Mouse (Mus musculus): ENCODE results near the gene Hoxb1. TPM values are rescaled to one million over a fixed set of nuclear protein-coding genes. Genes with fewer than 3 reads are reported as not detected.

Gene Hoxb1
- polyA plus RNA-seq, 1 experiment from 2014 or later = 0.65 TPM

DNA sequence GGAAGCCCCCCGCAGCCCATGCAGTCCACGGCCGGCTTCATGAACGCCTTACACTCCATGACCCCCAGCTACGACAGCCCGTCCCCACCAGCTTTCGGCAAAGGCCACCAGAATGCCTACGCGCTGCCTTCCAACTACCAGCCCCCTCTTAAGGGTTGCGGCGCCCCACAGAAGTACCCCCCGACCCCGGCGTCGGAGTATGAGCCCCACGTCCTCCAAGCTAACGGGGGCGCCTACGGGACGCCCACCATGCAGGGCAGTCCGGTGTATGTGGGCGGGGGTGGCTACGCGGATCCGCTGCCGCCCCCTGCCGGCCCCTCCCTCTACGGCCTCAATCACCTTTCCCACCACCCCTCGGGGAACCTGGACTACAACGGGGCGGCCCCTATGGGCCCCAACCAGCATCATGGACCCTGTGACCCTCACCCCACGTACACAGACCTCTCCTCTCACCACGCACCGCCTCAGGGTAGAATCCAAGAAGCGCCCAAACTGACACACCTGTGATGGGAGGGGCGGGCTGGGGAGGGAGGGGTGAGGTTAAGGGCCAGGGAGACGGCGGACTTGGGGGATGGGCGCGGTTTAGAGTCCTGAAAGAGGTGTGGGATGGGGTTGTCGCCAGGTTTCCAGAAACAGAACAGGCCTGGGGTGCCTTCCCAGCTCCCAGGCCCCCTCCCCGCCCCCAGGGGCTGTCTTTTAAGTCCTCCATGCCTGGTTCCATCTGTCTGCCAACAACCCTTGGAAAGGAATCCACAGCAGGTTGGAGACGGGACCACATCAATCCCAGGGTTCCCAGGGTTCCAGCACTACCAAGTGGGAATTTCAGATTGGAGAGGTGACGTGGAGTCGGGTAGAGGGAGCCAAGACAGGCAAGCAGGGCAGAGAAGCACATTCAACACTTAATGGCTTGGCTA lies 19.4 kb upstream of the Hoxb1 start:
- no peak for ATAC-seq (ENCODE audit: low FRiP score)
- Histone ChIP-seq H3K4me2 (peak overlapping the region; percentile 87), H3K36me3 (no peaks in the 10 kb centered on the region), H3K27me3 (replicated peaks) (no peaks in the 10 kb centered on the region), H3K9me3 (replicated peaks) (no peaks in the 10 kb centered on the region), H3K27ac (replicated peaks) (peak overlapping the region; percentile 99), H3K4me1 (peaks cover 95% of the 10 kb centered on the region), H3K9ac (replicated peaks) (peak overlapping the region; percentile 66), H3K4me3 (replicated peaks) (peak overlapping the region; percentile 44)
- 4% methylated on average over 45 of the region's 45 CpGs for WGBS

- no peaks in the 10 kb centered on the region for H3K9me3 ChIP-seq (replicated peaks)
- no peaks in the 10 kb centered on the region for H3K27me3 ChIP-seq (replicated peaks)
- peak overlapping the region; percentile 66; the same call in 1 of the 2 replicates for H3K9ac ChIP-seq (replicated peaks)
- H3K27ac ChIP-seq (replicated peaks) = peak overlapping the region; percentile 99
- no peak for ATAC-seq (ENCODE audit: low FRiP score)
- H3K4me3 ChIP-seq (replicated peaks) = 0 out of 2 replicates have a peak overlapping the region, but pooled peaks have one; percentile 44
- peak overlapping the region; percentile 87 for H3K4me2 ChIP-seq
- H3K36me3 ChIP-seq = no peaks in the 10 kb centered on the region
- 22% methylated on average over 5 of the region's 5 CpGs for WGBS
- peaks cover 92% of the 10 kb centered on the region for H3K4me1 ChIP-seq
These were observed 18.5 kb upstream of the Hoxb1 start for GRCm38 (mm10) chr11:96346916-96347520.

- 6% methylated on average over 4 of the region's 4 CpGs for WGBS
- no peak for ATAC-seq (ENCODE audit: low FRiP score)
- Histone ChIP-seq H3K27me3 (replicated peaks) (no peaks in the 10 kb centered on the region), H3K27ac (replicated peaks) (peak overlapping the region; percentile 99), H3K9ac (replicated peaks) (0 out of 2 replicates have a peak overlapping the region, but pooled peaks have one; percentile 18), H3K36me3 (no peaks in the 10 kb centered on the region), H3K4me1 (peaks cover 85% of the 10 kb centered on the region), H3K4me3 (replicated peaks) (no peak overlapping the region), H3K4me2 (peak overlapping the region; percentile 64), H3K9me3 (replicated peaks) (no peaks in the 10 kb centered on the region)
These were observed 17.8 kb upstream of the Hoxb1 start for GRCm38 (mm10) chr11:96347717-96348116.

- peak overlapping the region; percentile 26; the same call in 1 of the 2 replicates for H3K9ac ChIP-seq (replicated peaks)
- H3K4me3 ChIP-seq (replicated peaks) = 0 out of 2 replicates have a peak overlapping the region, but pooled peaks have one; percentile 6
- H3K9me3 ChIP-seq (replicated peaks) = no peaks in the 10 kb centered on the region
- H3K36me3 ChIP-seq = no peaks in the 10 kb centered on the region
- WGBS = 7% methylated on average over 21 of the region's 21 CpGs
- peak overlapping the region; percentile 64 for H3K4me2 ChIP-seq
- H3K27ac ChIP-seq (replicated peaks) = peak overlapping the region; percentile 99
- H3K4me1 ChIP-seq = peaks cover 79% of the 10 kb centered on the region
- ATAC-seq (ENCODE audit: low FRiP score) = no peak
- H3K27me3 ChIP-seq (replicated peaks) = no peaks in the 10 kb centered on the region
These were observed 17.2 kb upstream of the Hoxb1 start for GRCm38 (mm10) chr11:96348141-96348928.

DNA sequence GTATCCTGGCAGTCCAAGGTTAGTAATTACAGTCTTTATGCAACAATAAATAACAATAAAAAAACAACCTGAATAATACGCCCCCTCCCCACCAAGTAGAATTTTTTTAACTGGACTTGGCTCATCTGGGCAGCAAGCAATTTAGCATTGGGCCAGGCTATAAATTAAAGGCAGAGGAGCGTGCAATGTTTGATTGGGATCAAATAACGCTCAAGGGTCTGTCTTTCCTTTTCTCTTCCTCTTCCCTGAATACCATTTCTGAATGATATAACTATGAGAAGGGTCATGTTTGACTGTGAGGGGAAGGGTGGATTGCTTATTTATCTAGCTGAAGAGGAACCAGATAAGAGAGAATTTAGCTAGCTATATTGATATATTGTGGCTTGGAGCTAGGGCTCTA lies 16.6 kb upstream of the Hoxb1 start:
- H3K4me3 ChIP-seq (replicated peaks) = 0 out of 2 replicates have a peak overlapping the region, but pooled peaks have one; percentile 6
- H3K4me1 ChIP-seq = peaks cover 72% of the 10 kb centered on the region
- H3K9ac ChIP-seq (replicated peaks) = peak overlapping the region; percentile 29

DNA sequence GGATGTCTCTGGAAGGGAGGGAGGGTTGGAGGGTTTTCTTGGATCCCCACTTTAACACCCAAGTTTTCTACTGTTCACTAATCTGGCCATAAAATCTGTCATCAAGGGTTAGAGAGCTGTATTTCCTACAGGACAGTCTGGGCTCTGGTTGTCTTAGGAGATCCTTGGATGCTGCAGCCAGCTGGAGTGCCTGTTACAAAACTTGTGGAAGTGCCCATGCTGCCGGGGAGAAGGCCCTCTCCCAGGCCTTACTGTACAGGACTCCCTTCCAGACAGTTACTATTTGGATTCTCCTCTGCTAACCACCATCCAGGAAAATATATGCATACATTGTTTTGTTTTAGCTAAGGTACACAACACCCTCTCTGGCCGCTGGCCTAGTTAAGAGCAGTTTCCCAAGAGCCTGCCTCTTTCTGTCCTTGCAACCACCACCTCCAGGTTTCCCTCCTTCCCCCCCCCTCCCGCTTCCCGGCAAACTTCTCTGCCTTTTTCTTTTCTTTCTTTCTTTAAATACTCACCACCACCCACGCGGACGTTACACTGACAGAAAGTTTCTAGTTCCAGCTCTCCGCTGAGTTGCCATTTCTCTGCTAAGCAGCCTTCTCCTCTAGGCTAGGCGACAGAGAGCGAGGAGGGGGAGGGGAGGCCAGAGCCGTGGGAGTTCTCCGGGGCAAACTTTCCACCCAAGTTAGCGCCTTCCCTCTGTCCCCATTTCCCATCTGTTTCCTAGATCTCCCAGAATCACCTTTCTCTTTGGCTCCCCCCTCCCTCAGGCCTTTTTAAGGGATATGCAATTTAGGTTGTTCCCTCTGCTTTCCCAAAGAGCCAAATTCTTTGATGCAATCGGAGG lies 15.8 kb upstream of the Hoxb1 start:
- Histone ChIP-seq H3K27ac (replicated peaks) (peak overlapping the region; percentile 99), H3K4me3 (replicated peaks) (0 out of 2 replicates have a peak overlapping the region, but pooled peaks have one; percentile 3), H3K9me3 (replicated peaks) (no peaks in the 10 kb centered on the region), H3K4me1 (peaks cover 65% of the 10 kb centered on the region), H3K4me2 (peak overlapping the region; percentile 64), H3K36me3 (no peaks in the 10 kb centered on the region), H3K27me3 (replicated peaks) (no peaks in the 10 kb centered on the region), H3K9ac (replicated peaks) (peak overlapping the region; percentile 29)
- no peak for ATAC-seq (ENCODE audit: low FRiP score)
- WGBS = 5% methylated on average over 14 of the region's 14 CpGs

More for the DNA sequence above, 16.6 kb upstream of the Hoxb1 start:
- no peaks in the 10 kb centered on the region for H3K9me3 ChIP-seq (replicated peaks)
- no peak for ATAC-seq (ENCODE audit: low FRiP score)
- WGBS = 7% methylated on average over 3 of the region's 3 CpGs
- H3K4me2 ChIP-seq = peak overlapping the region; percentile 64
- H3K36me3 ChIP-seq = no peaks in the 10 kb centered on the region
- H3K27ac ChIP-seq (replicated peaks) = peak overlapping the region; percentile 99
- H3K27me3 ChIP-seq (replicated peaks) = no peaks in the 10 kb centered on the region

DNA sequence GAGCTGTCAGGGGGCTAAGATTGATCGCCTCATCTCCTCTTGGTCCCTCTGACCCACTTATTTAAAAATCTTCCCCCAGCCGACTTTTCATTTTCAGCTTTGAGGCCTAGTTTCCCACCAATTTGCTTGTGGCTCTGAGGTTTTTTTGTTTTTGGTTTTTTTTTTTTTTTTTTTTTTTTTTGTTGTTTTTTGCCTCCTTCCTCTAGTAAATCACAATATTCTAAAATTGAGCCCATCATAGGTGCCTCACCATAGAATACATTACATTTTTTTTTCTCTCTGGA lies 15.3 kb upstream of the Hoxb1 start, which contains the start of gene Hoxb2:
Gene Hoxb2, plus strand, starts transcription at position 185 of the 284 bp plus-strand sequence.
- Histone ChIP-seq H3K27me3 (replicated peaks) (no peaks in the 10 kb centered on the region), H3K4me1 (peaks cover 64% of the 10 kb centered on the region), H3K27ac (replicated peaks) (peak within 1 kb of the TSS; percentile 99), H3K36me3 (no peaks in the 10 kb centered on the region), H3K9ac (replicated peaks) (peak within 1 kb of the TSS; percentile 84), H3K4me3 (replicated peaks) (peak within 1 kb of the TSS; percentile 64), H3K4me2 (peak within 1 kb of the TSS; percentile 64), H3K9me3 (replicated peaks) (no peaks in the 10 kb centered on the region)
- WGBS = 3% methylated on average over 2 of the region's 2 CpGs
- ATAC-seq (ENCODE audit: low FRiP score) = no peak

- Histone ChIP-seq H3K9me3 (replicated peaks) (no peaks in the 10 kb centered on the region), H3K4me3 (replicated peaks) (peak overlapping the region; percentile 64), H3K4me2 (peak overlapping the region; percentile 64), H3K9ac (replicated peaks) (peak overlapping the region; percentile 84), H3K36me3 (no peaks in the 10 kb centered on the region), H3K27me3 (replicated peaks) (no peaks in the 10 kb centered on the region), H3K4me1 (peaks cover 60% of the 10 kb centered on the region), H3K27ac (replicated peaks) (peak overlapping the region; percentile 99)
- 6% methylated on average over 2 of the region's 2 CpGs for WGBS
- no peak for ATAC-seq (ENCODE audit: low FRiP score)
These were observed 14.8 kb upstream of the Hoxb1 start for GRCm38 (mm10) chr11:96350791-96351190.

DNA sequence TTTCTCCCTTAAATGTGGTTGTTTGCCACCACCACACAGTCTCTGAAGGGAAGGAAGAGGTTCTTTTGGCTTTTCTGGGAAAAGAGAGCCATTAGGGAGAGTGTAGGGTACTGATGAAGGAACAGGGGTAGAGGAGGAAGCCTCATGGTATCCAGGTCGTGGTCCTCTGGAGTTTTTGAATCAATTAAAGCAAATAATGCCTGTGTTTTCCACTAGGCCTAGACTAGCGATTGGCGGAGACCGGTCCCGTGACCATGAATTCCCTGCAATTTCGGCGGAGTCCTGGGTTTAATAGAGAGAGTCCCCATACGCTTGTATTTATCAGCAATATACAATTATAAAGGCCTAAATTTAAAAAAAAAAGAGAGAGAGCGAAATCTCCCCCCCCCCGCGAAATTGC lies 14.2 kb upstream of the Hoxb1 start:
- peak; percentile 36; the same call in 1 of the 2 replicates for ATAC-seq (ENCODE audit: low FRiP score)
- H3K4me1 ChIP-seq = peaks cover 60% of the 10 kb centered on the region
- 4% methylated on average over 11 of the region's 11 CpGs for WGBS
- H3K4me3 ChIP-seq (replicated peaks) = peak overlapping the region; percentile 64
- H3K27ac ChIP-seq (replicated peaks) = peak overlapping the region; percentile 99
- no peaks in the 10 kb centered on the region for H3K9me3 ChIP-seq (replicated peaks)
- H3K36me3 ChIP-seq = no peaks in the 10 kb centered on the region
- peak overlapping the region; percentile 84 for H3K9ac ChIP-seq (replicated peaks)
- no peaks in the 10 kb centered on the region for H3K27me3 ChIP-seq (replicated peaks)
- peak overlapping the region; percentile 64 for H3K4me2 ChIP-seq

DNA sequence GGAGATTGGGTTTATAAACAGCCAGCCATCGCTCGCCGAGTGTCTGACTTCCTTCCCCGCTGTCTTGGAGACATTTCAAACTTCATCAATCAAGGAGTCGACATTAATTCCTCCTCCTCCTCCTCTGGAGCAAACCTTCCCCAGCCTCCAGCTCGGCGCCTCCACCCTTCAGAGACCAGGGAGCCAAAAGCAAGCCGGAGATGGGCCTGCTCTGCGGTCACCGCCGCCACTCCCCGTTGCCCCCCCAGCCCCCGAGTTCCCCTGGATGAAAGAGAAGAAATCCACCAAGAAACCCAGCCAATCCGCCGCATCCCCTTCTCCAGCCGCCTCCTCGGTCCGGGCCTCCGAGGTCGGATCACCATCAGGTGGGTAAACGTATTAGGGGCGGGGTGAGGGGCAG lies 13.7 kb upstream of the Hoxb1 start:
- H3K27ac ChIP-seq (replicated peaks) = peak overlapping the region; percentile 99
- ATAC-seq (ENCODE audit: low FRiP score) = peak; percentile 70
- H3K4me3 ChIP-seq (replicated peaks) = peak overlapping the region; percentile 64
- H3K9me3 ChIP-seq (replicated peaks) = no peaks in the 10 kb centered on the region
- no peaks in the 10 kb centered on the region for H3K36me3 ChIP-seq
- H3K4me2 ChIP-seq = peak overlapping the region; percentile 64
- WGBS = under 1% methylated on average over 22 of the region's 22 CpGs
- peaks cover 58% of the 10 kb centered on the region for H3K4me1 ChIP-seq
- no peaks in the 10 kb centered on the region for H3K27me3 ChIP-seq (replicated peaks)
- peak overlapping the region; percentile 84 for H3K9ac ChIP-seq (replicated peaks)
